Mouse (Mus musculus): ENCODE results near the gene Gm7876. TPM values are rescaled to one million over a fixed set of nuclear protein-coding genes. Genes with fewer than 3 reads are reported as not detected.

Gene Gm7876
- polyA plus RNA-seq (2017; shearing (Covaris generic)), result not detected

GRCm38 (mm10) chr14:4708938-4709337, at the start of gene Gm7876:
TSS of gene Gm7876 (plus strand) at chr14:4709238.

GRCm38 (mm10) chr14:4663892-4664291, 45.1 kb upstream of the Gm7876 start, which contains the start of gene Gm3239:
TSS of gene Gm3239 (plus strand) at chr14:4664192.

GRCm38 (mm10) chr14:4726038-4726880, 17.2 kb downstream of the Gm7876 start, which contains the start of gene Gm3252:
TSS of gene Gm3252 (plus strand) at chr14:4726775.

Other genes with a start within 250 kb of the Gm7876 start
- not detected for gene Gm3182, start 227.5 kb upstream of the Gm7876 start, polyA plus RNA-seq (2017; shearing (Covaris generic))
- gene Gm3047, start 153.8 kb upstream of the Gm7876 start, polyA plus RNA-seq (2017; shearing (Covaris generic)), result not detected
- gene Gm8159, start 76.9 kb upstream of the Gm7876 start, polyA plus RNA-seq (2017; shearing (Covaris generic)), result not detected
- gene Gm3239, start 45.0 kb upstream of the Gm7876 start, polyA plus RNA-seq (2017; shearing (Covaris generic)), result not detected
- gene Gm3252, start 17.5 kb downstream of the Gm7876 start, polyA plus RNA-seq (2017; shearing (Covaris generic)), result not detected
- gene Gm9602, start 67.1 kb downstream of the Gm7876 start, polyA plus RNA-seq (2017; shearing (Covaris generic)), result not detected
- not detected for gene Gm3269, start 128.9 kb downstream of the Gm7876 start, polyA plus RNA-seq (2017; shearing (Covaris generic))
- gene Gm3264, start 146.3 kb downstream of the Gm7876 start, polyA plus RNA-seq (2017; shearing (Covaris generic)), result not detected
- not detected for gene Gm3278, start 183.2 kb downstream of the Gm7876 start, polyA plus RNA-seq (2017; shearing (Covaris generic))

All from naive thymus-derived CD4-positive, alpha-beta T cell, adult 5 months (primary cell).